Mouse (Mus musculus) right cerebral cortex, postnatal 36 days (tissue): Measurements from ENCODE around the gene Hspa5.
A peak's percentile ranks its signal among the peaks of the same experiment; 100 is the strongest.
"Not testable (repeated sequence)": the region's sequence is repeated elsewhere in the genome, so short reads cannot be mapped to it uniquely, and the experiment has no call there.

Experiments
- DNase-seq, 2 experiments: peaks; one replicate each; pipeline ENCODE4 v3.0.0; 2022; ENCODE audit warnings: low spot score in 2 of 2, mixed read lengths in 1 of 2

Hspa5 gene

DNA sequence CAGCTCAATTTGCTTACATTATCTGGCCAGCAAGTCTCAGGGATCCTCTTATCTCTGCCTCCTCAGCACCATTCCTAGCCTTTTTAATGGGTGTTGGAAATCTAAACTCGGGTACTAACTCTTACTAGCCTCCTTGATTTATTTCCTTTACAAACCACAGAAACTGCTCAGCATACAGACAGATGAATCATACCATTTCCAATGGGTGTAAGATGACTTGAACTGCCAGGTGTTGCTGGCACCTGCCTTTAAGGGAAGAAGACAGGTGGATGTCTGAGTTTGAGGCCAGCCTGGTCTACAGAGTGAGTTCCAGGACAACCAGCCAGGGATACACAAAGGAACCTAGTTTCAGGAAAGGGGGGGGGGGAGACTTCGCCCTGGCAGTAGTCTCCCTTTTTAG is 36.3 kb downstream of the Hspa5 start:
- DNase-seq: no peak

DNA sequence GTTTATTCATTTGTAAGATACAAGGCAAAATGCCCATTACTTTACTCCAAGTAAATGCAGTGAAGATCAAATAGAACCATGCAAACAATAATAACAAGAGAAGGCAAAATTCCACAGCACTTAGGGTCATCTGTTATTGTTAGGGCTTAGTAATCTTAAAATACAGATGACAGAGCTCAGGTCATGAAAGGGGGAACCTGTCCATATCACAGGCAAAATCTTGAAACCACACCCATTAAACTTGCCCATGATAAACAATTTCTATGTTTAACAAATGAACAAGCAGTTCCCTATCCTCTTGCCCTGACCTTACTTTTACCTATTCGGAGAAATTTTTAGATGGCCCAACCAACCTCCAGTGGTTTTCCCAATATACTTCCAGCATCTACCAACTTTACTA is 37.8 kb downstream of the Hspa5 start:
- no peak for DNase-seq

- DNase-seq: no peak
Measured at GRCm38 (mm10) chr2:34810775-34811174, 39.0 kb downstream of the Hspa5 start.

GRCm38 (mm10) chr2:34812706-34813105 is 40.9 kb downstream of the Hspa5 start:
- DNase-seq: no peak

GRCm38 (mm10) chr2:34815893-34816292 is 44.1 kb downstream of the Hspa5 start:
- not testable (repeated sequence) for DNase-seq

GRCm38 (mm10) chr2:34818492-34818891 is 46.7 kb downstream of the Hspa5 start:
- DNase-seq: no peak

- DNase-seq: peak; percentile 90 to 93
Measured at GRCm38 (mm10) chr2:34825827-34826459, 54.2 kb downstream of the Hspa5 start, which contains the start of gene Fbxw2. Gene Fbxw2, minus strand, starts transcription at chr2:34826311.

- no peak for DNase-seq
Measured at GRCm38 (mm10) chr2:34826460-34827231, 54.9 kb downstream of the Hspa5 start.
